Mouse (Mus musculus) midbrain, embryonic 14.5 days (tissue): Measurements from ENCODE around the gene Aox2. TPM values are rescaled to one million over a fixed set of nuclear protein-coding genes. Genes with fewer than 3 reads are reported as not detected.
A peak's percentile ranks its signal among the peaks of the same experiment; 100 is the strongest.

Source experiments
- ATAC-seq: fragments of 200-750 bp; cut with Nextera tagmentation; 2 replicates; pipeline ENCODE4 v1.8.0; 2017; ENCODE audit warnings: moderate number of reproducible peaks, moderate library complexity; ENCODE audit not compliant: low FRiP score, low TSS enrichment
- DNase-seq: peaks from one replicate; pipeline ENCODE4 v3.0.0-alpha.2; 2015
- H3K27ac ChIP-seq: fragments of 300-500 bp; sonication (generic); replicated peaks from 2 replicates; pipeline ENCODE4 v1.5.1; 2014; ENCODE audit warnings: mild to moderate bottlenecking, low read depth, low read length, moderate library complexity
- H3K27me3 ChIP-seq: fragments of 300-500 bp; sonication (generic); 2 replicates; pipeline ENCODE4 v1.6.1; 2014; ENCODE audit warnings: low read length, control low read depth, mixed read lengths; ENCODE audit not compliant: control insufficient read depth, insufficient read depth
- H3K36me3 ChIP-seq: fragments of 300-500 bp; sonication (generic); 2 replicates; pipeline ENCODE4 v1.6.1; 2014; ENCODE audit warnings: low read length, control low read depth; ENCODE audit not compliant: control insufficient read depth, insufficient read depth
- H3K4me1 ChIP-seq: fragments of 300-500 bp; sonication (generic); 2 replicates; pipeline ENCODE4 v1.6.1; 2014; ENCODE audit warnings: mild to moderate bottlenecking, antibody characterized with exemption, low read length, control low read depth; ENCODE audit not compliant: control insufficient read depth, insufficient read depth
- H3K4me2 ChIP-seq: fragments of 300-500 bp; sonication (generic); 2 replicates; pipeline ENCODE4 v1.6.1; 2014; ENCODE audit warnings: mild to moderate bottlenecking, low read length, moderate library complexity
- H3K4me3 ChIP-seq: fragments of 300-500 bp; sonication (generic); replicated peaks from 2 replicates; pipeline ENCODE4 v1.5.1; 2014; ENCODE audit warnings: low read depth, low read length
- H3K9ac ChIP-seq: fragments of 300-500 bp; sonication (generic); replicated peaks from 2 replicates; pipeline ENCODE4 v1.6.1; 2014; ENCODE audit warnings: mild to moderate bottlenecking, low read length, moderate library complexity
- H3K9me3 ChIP-seq: fragments of 300-500 bp; sonication (generic); 2 replicates; pipeline ENCODE4 v1.6.1; 2016; ENCODE audit warnings: low read length, control low read depth, mixed read lengths; ENCODE audit not compliant: control insufficient read depth
- WGBS: fragments of 180-500 bp; shearing (Covaris S2); extraction: QIAGEN DNeasy Blood & Tissue Kit; methylation state at CpG from one replicate; pipeline ENCODE4 v1.1.7; 2014; 5-methylcytosine and 5-hydroxymethylcytosine counted together
- polyA plus RNA-seq: library from polyadenylated mRNA; unstranded; fragments of >200 nt; fragmentation: Nextera tagmentation; extraction: Ambion mirVana; gene quantifications from 2 replicates; pipeline ENCODE4 v1.2.1, GENCODE M21; 2014

Aox2 gene
- polyA plus RNA-seq, 1 experiment from 2014 or later: 0.04 TPM

DNA sequence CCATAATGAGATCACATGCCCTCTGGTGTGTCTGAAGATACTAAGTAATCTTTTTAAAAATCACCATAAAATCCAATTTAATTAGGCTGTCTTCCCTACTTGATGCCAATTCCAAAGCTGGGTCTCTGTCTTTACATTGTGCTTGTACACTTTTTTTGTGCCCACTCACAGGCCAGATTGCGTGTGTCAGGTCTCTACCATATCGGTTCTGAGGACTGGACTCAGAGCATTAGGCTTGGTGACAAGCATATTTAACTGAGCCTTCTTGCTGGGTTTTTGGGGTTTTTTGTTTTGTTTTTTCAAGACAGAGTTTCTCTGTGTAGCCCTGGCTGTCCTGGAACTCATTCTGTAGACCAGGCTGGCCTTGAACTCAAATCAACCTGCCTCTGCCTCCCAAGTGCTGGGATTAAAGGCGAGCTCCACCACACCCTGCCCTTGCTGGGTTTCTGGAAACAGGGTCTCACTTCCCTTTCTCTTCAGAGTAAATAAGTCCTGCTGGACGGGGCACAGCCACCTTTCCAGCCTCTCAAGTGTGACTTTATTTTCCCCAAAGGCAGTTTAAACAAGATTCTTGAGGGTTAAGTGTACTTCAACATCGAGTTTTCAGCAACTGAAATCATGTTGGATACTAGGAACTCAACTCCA, 131.5 kb downstream of the Aox2 start:
- no peak for ATAC-seq
- WGBS: 85% methylated on average over 5 of the region's 5 CpGs

DNA sequence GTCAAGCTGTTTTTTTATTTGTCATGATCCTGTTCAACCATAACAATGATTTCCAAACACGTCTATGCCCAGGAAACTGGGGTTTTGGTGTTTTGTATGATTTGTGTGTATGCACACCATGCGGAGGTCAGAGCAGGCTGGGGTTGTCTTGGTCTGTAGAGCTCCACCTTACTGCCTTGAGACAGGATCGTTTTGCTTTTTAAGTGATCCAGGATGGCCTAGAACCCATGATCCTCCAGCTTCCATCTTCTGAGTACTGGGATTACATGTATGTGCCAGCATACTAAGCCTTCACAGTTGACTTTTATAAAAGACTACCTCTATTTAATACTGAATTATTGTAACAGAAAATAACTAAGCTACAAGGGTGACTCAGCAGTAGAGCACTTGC, 132.1 kb downstream of the Aox2 start:
- Histone ChIP-seq H3K4me1 (no peaks in the 10 kb centered on the region), H3K27ac (no peak overlapping the region), H3K9ac (no peak overlapping the region), H3K36me3 (peaks cover 75% of the 10 kb centered on the region), H3K27me3 (no peaks in the 10 kb centered on the region), H3K4me3 (no peak overlapping the region), H3K9me3 (no peaks in the 10 kb centered on the region), H3K4me2 (no peak overlapping the region)
- ATAC-seq (no peak), DNase-seq (no peak)
- WGBS: 92% methylated on average over 3 of the region's 3 CpGs

More for the DNA sequence above, 131.5 kb downstream of the Aox2 start:
- Histone ChIP-seq H3K27me3 (no peaks in the 10 kb centered on the region), H3K4me3 (no peak overlapping the region), H3K9ac (no peak overlapping the region), H3K9me3 (no peaks in the 10 kb centered on the region), H3K4me2 (no peak overlapping the region), H3K27ac (no peak overlapping the region), H3K36me3 (peaks cover 72% of the 10 kb centered on the region), H3K4me1 (no peaks in the 10 kb centered on the region)
- DNase-seq: no peak

DNA sequence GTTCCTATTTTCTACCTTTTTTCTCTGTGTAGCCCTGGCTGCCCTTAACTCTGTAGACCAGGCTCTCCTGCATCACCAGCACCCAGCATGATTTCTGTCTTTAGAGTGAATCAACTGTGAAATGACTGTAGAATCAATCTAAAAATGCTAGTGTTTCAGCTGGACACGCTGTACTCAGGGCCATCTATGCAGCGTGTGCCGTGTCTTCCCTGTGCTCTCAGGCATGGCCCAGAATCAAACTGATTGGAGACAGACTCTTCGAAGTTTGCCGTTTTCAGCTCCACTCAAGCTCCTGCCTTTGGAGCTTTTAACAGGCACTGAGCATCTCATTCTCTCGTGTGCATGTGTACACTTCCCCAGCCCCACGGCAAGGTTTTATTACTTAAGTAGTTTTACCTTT, 132.7 kb downstream of the Aox2 start:
- Histone ChIP-seq H3K36me3 (peaks cover 76% of the 10 kb centered on the region), H3K9me3 (no peaks in the 10 kb centered on the region), H3K27ac (no peak overlapping the region), H3K9ac (no peak overlapping the region), H3K27me3 (no peaks in the 10 kb centered on the region), H3K4me2 (no peak overlapping the region), H3K4me1 (no peaks in the 10 kb centered on the region), H3K4me3 (no peak overlapping the region)
- ATAC-seq (no peak), DNase-seq (no peak)
- 94% methylated on average over 7 of the region's 7 CpGs for WGBS

DNA sequence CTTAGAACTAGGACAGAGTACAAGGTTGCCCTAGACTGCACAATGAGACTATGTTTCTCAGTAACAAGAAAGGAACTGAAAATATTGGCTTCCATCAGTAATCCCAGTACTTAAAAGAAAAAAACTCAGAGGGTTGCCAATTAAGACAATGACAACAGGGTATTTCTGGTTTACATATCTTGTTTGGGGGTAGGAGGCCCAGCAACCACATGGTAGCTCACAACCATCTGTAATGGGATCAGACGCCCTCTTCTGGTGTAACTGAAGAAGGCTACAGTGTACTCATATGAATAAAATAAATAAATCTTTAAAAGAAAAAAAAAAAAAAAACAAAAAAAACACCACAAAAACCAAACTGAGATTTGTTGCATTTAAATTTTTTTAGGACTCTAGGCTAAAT, 137.3 kb downstream of the Aox2 start:
- no peak overlapping the region for H3K27ac ChIP-seq
- H3K4me1 ChIP-seq: no peaks in the 10 kb centered on the region
- H3K9ac ChIP-seq: no peak overlapping the region
- no peak overlapping the region for H3K4me2 ChIP-seq
- H3K27me3 ChIP-seq: no peaks in the 10 kb centered on the region
- no peak for ATAC-seq
- no peak overlapping the region for H3K4me3 ChIP-seq
- no peaks in the 10 kb centered on the region for H3K9me3 ChIP-seq
- H3K36me3 ChIP-seq: peaks cover 93% of the 10 kb centered on the region
- DNase-seq: peak; percentile 21
- WGBS: 28% methylated on average over 1 of the region's 1 CpGs

DNA sequence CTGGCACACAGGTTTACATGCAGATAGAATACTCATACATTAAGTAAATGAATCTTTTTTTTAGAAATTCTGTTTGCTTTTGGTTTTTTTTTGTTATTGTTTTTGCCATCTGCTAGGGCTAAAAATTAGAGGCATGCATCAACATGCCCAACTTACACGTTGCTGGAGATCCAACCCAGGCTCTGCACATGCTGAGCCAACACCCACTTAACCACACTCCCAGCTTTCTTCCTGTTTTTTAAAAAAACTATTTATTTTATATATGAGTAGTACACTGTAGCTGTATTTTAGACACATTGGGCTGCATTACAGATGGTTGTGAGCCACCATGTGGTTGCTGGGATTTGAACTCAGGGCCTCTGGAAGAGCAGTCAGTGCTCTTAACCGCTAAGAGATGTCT, 137.9 kb downstream of the Aox2 start:
- H3K36me3 ChIP-seq: peaks cover 90% of the 10 kb centered on the region
- no peak for DNase-seq
- no peak overlapping the region for H3K9ac ChIP-seq
- H3K4me1 ChIP-seq: 0 out of 2 replicates have a peak, but pooled peaks cover 2% of the 10 kb centered on the region
- ATAC-seq: no peak
- 95% methylated on average over 2 of the region's 2 CpGs for WGBS
- no peak overlapping the region for H3K4me2 ChIP-seq
- H3K9me3 ChIP-seq: no peaks in the 10 kb centered on the region
- H3K27ac ChIP-seq: no peak overlapping the region
- no peaks in the 10 kb centered on the region for H3K27me3 ChIP-seq
- no peak overlapping the region for H3K4me3 ChIP-seq

DNA sequence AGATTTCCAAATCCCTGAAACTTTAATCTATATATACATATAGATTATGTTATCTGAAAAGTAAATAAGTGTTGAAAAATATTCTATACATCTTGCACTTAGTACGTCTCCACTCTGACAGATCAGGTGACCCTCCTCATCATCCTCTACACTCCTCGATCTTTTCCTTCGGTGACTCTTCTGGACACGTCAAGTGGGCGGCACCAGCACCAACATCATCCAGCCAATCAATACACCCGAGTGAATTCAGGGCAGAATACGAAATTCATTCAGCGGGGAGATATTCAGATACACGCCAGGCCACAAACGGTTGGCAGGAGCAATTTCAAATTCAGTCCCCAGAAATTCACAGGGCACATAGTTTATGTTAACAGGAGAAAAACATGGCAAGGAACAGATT, 141.9 kb downstream of the Aox2 start:
- H3K9ac ChIP-seq: no peak overlapping the region
- 86% methylated on average over 10 of the region's 10 CpGs for WGBS
- H3K27ac ChIP-seq: no peak overlapping the region
- H3K27me3 ChIP-seq: no peaks in the 10 kb centered on the region
- H3K4me3 ChIP-seq: no peak overlapping the region
- H3K4me2 ChIP-seq: no peak overlapping the region
- H3K9me3 ChIP-seq: no peaks in the 10 kb centered on the region
- H3K36me3 ChIP-seq: peaks cover 60% of the 10 kb centered on the region
- peaks cover 21% of the 10 kb centered on the region for H3K4me1 ChIP-seq
- DNase-seq (no peak), ATAC-seq (no peak)

DNA sequence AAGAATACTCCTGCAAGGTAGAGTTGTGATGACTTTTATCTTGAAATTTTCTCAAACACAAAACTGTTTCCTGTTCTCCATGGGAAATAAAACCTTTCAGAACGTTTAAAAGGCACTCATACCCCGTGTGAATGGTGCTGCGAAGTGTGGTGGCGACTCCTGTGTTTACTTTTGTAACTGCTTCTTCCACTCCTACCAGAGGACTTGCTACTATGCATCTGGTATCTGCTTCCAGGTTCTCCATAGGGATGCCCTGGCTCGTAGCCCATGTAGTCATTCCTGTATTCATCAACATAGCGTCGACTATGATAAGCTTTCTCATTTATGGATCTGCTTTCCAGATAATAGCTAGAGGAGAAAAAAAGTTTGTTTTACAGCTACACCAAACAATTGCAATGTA, 142.8 kb downstream of the Aox2 start:
- Histone ChIP-seq H3K4me2 (0 out of 2 replicates have a peak overlapping the region, but pooled peaks have one; percentile 5), H3K27me3 (no peaks in the 10 kb centered on the region), H3K4me3 (no peak overlapping the region), H3K9ac (no peak overlapping the region), H3K4me1 (peaks cover 21% of the 10 kb centered on the region), H3K27ac (no peak overlapping the region), H3K9me3 (no peaks in the 10 kb centered on the region), H3K36me3 (peaks cover 52% of the 10 kb centered on the region)
- WGBS: 79% methylated on average over 7 of the region's 7 CpGs
- no peak for DNase-seq
- no peak for ATAC-seq

DNA sequence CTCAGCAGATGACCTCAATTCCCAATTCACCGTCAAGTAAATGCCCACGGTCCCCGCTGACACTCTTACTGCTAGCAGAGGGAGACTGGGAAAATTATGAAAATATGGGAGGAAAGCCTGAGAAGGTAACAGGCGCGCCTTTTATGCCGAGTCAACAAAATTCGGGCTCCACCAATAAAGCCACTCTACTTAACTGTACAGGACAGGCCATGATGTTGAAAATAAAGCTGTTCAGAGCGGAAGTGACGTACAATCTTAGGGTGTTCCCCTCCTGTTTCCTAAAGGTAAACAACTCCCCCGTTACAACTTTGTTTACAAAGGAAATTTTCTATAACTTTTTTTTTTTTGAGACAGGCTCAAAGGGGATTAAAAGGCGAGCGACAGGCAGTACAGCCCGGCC, 144.8 kb downstream of the Aox2 start:
- WGBS: 6% methylated on average over 13 of the region's 13 CpGs
- no peaks in the 10 kb centered on the region for H3K27me3 ChIP-seq
- H3K9me3 ChIP-seq: no peaks in the 10 kb centered on the region
- H3K4me2 ChIP-seq: peak overlapping the region; percentile 67
- DNase-seq (peak; percentile 84), ATAC-seq (peak; percentile 28; the same call in 1 of the 2 replicates)
- peaks cover 21% of the 10 kb centered on the region for H3K4me1 ChIP-seq
- H3K36me3 ChIP-seq: peaks cover 34% of the 10 kb centered on the region
- H3K9ac ChIP-seq: peak overlapping the region; percentile 100
- peak overlapping the region; percentile 100 for H3K4me3 ChIP-seq
- peak overlapping the region; percentile 100 for H3K27ac ChIP-seq
